Comparison of ENCODE assay signal across 8 mouse cellular contexts in genomic region chr15:81987646-81988045, GRCm38 (mm10). TPM values are rescaled to one million over a fixed set of nuclear protein-coding genes. Genes with fewer than 3 reads are reported as not detected.
DNase-seq lines count a peak whose midpoint lies in the region; ATAC-seq and TF ChIP-seq lines count a peak whose summit lies in the region.

TSS of gene Xrcc6 (plus strand) at chr15:81987835.

- H3K4me1 ChIP-seq in lung, embryonic 14.5 days (ENCODE audit: insufficient read depth) = peaks cover 5% of the 10 kb centered on the region; the same call in 1 of the 2 replicates
- H3K4me1 ChIP-seq in heart, embryonic 10.5 days = peaks cover 28% of the 10 kb centered on the region
- H3K4me1 ChIP-seq in midbrain, embryonic 16.5 days (ENCODE audit: control insufficient read depth, insufficient read depth, low read length) = peaks cover 3% of the 10 kb centered on the region; the same call in 1 of the 2 replicates

- TF ChIP-seq CTCF in lung, embryonic 14.5 days (IDR thresholded peaks at IDR 0.05; ENCODE audit: low read depth) = no peak

- no peak within 1 kb of the TSS for H3K9ac ChIP-seq in lung, embryonic 14.5 days
- no peak within 1 kb of the TSS for H3K9ac ChIP-seq in midbrain, embryonic 16.5 days (ENCODE audit: low read depth, low read length)

- ATAC-seq in lung, embryonic 14.5 days (ENCODE audit: insufficient read depth) = no peak
- ATAC-seq in common myeloid progenitor, adult 5-6 weeks (replicated peaks; ENCODE audit: low read depth, poor library complexity, severe bottlenecking) = no peak
- ATAC-seq in midbrain, embryonic 16.5 days = no peak

- H3K4me2 ChIP-seq in lung, embryonic 14.5 days = no peak within 1 kb of the TSS
- no peak within 1 kb of the TSS for H3K4me2 ChIP-seq in midbrain, embryonic 16.5 days (ENCODE audit: low read length)

- H3K4me3 ChIP-seq in lung, embryonic 14.5 days (ENCODE audit: low read depth, low read length) = no peak within 1 kb of the TSS
- no peak within 1 kb of the TSS for H3K4me3 ChIP-seq in heart, embryonic 10.5 days
- no peak within 1 kb of the TSS for H3K4me3 ChIP-seq in midbrain, embryonic 16.5 days (ENCODE audit: low read depth, low read length)

- no peaks in the 10 kb centered on the region for H3K36me3 ChIP-seq in lung, embryonic 14.5 days (ENCODE audit: insufficient read depth)
- H3K36me3 ChIP-seq in heart, embryonic 10.5 days = peaks cover 4% of the 10 kb centered on the region; the same call in 1 of the 2 replicates
- H3K36me3 ChIP-seq in midbrain, embryonic 16.5 days (ENCODE audit: control insufficient read depth, insufficient read depth, low read length) = no peaks in the 10 kb centered on the region

- 79% methylated on average over 3 of the region's 3 CpGs for WGBS in lung, embryonic 14.5 days
- 77% methylated on average over 3 of the region's 3 CpGs for WGBS in heart, embryonic 10.5 days
- 80% methylated on average over 3 of the region's 3 CpGs for WGBS in midbrain, embryonic 16.5 days

- H3K27me3 ChIP-seq in lung, embryonic 14.5 days (ENCODE audit: insufficient read depth, low read length) = no peaks in the 10 kb centered on the region
- H3K27me3 ChIP-seq in heart, embryonic 10.5 days (ENCODE audit: insufficient read depth, poor library complexity, severe bottlenecking) = no peaks in the 10 kb centered on the region
- no peaks in the 10 kb centered on the region for H3K27me3 ChIP-seq in midbrain, embryonic 16.5 days (ENCODE audit: control insufficient read depth, insufficient read depth, low read depth, low read length)

- H3K27ac ChIP-seq in lung, embryonic 14.5 days (ENCODE audit: low read depth) = no peak within 1 kb of the TSS
- no peak within 1 kb of the TSS for H3K27ac ChIP-seq in heart, embryonic 10.5 days
- H3K27ac ChIP-seq in midbrain, embryonic 16.5 days (ENCODE audit: low read length) = no peak within 1 kb of the TSS

- H3K9me3 ChIP-seq in lung, embryonic 14.5 days (ENCODE audit: low read depth, low read length) = no peaks in the 10 kb centered on the region
- H3K9me3 ChIP-seq in heart, embryonic 10.5 days = no peaks in the 10 kb centered on the region
- H3K9me3 ChIP-seq in midbrain, embryonic 16.5 days (replicated peaks; ENCODE audit: control insufficient read depth, low read length, poor library complexity, severe bottlenecking) = no peaks in the 10 kb centered on the region

- DNase-seq in lung, embryonic 14.5 days = no peak
- no peak for DNase-seq in lung, postnatal 36 days
- DNase-seq in heart, embryonic 10.5 days (ENCODE audit: low spot score) = no peak
- DNase-seq in layer of hippocampus, postnatal 25 days (ENCODE audit: extremely low spot score in 1 of 2, low spot score in 1 of 2) = no peak
- no peak for DNase-seq in frontal cortex, postnatal 10 days (ENCODE audit: low spot score in 2 of 2)
- DNase-seq in thymus, postnatal 25 days = no peak

RNA-seq across cellular contexts. Expression of gene Xrcc6, which starts in this region (rescaled TPM):
- polyA plus RNA-seq in lung, embryonic 14.5 days (2014; fragmentation: Nextera tagmentation; extraction: Ambion mirVana) = 92.5 and 93.1 TPM in 2 replicates
- total RNA-seq in common myeloid progenitor, adult 5-6 weeks (2017) = 409 and 444 TPM in 2 replicates
- polyA plus RNA-seq in heart, embryonic 10.5 days (2016; fragmentation: Nextera tagmentation; extraction: Ambion mirVana) = 98.6 and 99.8 TPM in 2 replicates
- 10 to 100 TPM; 23.5 to 24.0 TPM for total RNA-seq in layer of hippocampus, postnatal 25 days (2021)
- 36.5 and 37.3 TPM in 2 replicates for polyA plus RNA-seq in midbrain, embryonic 16.5 days (2015; fragmentation: Nextera tagmentation; extraction: Ambion mirVana)

Comparison
In these comparisons a context has a peak if more than half of its experiments do, and no peak if none do; other contexts are left out.
1. RNA of gene Xrcc6 (total RNA-seq): 409 to 444 TPM in common myeloid progenitor, adult 5-6 weeks; 23.5 to 24.0 TPM in layer of hippocampus, postnatal 25 days; every median in the first group is over 10 times any median in the second.